Mouse (Mus musculus): ENCODE data around the gene Gemin6. TPM values are rescaled to one million over a fixed set of nuclear protein-coding genes. Genes with fewer than 3 reads are reported as not detected.
"Not testable (repeated sequence)": the region's sequence is repeated elsewhere in the genome, so short reads cannot be mapped to it uniquely, and the experiment has no call there.

Gemin6 gene
- total RNA-seq, 2 experiments from 2014 or later, result 45.0 to 46.7 TPM

GRCm38 (mm10) chr17:80225142-80225541 is 901 bp downstream of the Gemin6 start:
- ATAC-seq (replicated peaks; ENCODE audit: low FRiP score, low TSS enrichment, poor library complexity, severe bottlenecking), result peak; percentile 11; the same call in 1 of the 2 replicates

DNA sequence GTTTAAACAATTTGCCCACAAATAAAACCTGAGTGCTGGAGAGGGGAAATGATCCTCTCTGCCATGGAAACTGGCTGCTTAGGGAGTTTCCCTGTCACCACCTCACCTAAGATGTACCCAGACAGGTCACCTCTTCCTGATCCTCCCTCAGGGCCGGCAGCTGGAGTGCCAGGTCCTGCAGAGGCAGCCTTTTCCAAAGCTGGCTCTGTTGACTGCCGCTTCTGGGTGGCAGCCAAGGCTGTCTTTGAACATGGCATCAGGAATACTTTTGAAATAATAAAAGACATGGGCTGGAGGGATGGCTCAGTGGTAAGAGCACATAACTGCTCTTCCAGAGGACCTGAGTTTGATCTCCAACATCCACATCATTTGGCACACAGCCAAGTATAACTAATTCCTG is 5.2 kb downstream of the Gemin6 start:
- no peak for ATAC-seq (replicated peaks; ENCODE audit: low FRiP score, low TSS enrichment, poor library complexity, severe bottlenecking)

GRCm38 (mm10) chr17:80233844-80234243 is 9.6 kb downstream of the Gemin6 start:
- ATAC-seq (replicated peaks; ENCODE audit: low FRiP score, low TSS enrichment, poor library complexity, severe bottlenecking), result no peak

DNA sequence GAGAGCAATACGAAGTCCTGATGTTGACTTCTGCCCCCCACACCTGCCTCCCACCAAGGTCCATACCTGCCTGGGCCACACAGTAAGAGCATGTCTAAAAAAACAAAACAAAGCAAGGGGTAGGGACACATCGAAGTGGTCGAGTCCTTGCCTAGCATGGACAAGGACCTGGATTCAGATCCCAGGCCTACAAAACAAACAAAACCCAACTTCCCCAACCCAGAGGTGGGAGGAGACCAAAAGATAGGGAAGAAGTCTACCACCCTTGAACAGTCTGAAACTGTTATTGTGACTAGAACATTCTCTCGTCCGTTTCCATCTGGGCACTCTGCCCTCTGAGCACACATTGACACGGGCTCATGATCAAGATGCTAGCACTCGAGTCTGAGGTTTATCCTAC is 10.1 kb downstream of the Gemin6 start:
- no peak for ATAC-seq (replicated peaks; ENCODE audit: low FRiP score, low TSS enrichment, poor library complexity, severe bottlenecking)

DNA sequence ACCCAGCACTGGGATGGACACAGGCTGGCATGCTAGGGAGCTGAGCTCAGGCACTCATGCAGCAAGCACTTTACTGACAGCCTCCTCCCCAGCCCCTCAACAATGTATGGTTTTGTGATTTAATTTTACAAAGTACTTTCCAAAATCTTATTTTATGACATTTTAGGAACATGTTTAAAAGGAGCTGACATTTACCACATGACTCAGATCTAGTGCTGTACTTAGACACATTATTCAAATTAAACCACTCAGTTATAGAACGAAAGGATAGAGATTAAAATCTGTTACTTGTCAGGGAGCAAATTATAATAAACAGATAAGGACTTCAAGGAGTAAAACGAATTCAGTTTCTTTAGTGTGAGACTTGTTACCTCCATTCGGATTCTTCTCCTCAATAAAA is 11.2 kb downstream of the Gemin6 start:
- no peak for ATAC-seq (replicated peaks; ENCODE audit: low FRiP score, low TSS enrichment, poor library complexity, severe bottlenecking)

GRCm38 (mm10) chr17:80236805-80237204 is 12.6 kb downstream of the Gemin6 start:
- no peak for ATAC-seq (replicated peaks; ENCODE audit: low FRiP score, low TSS enrichment, poor library complexity, severe bottlenecking)

- no peak for ATAC-seq (replicated peaks; ENCODE audit: low FRiP score, low TSS enrichment, poor library complexity, severe bottlenecking)
Measured at GRCm38 (mm10) chr17:80237475-80237874, 13.2 kb downstream of the Gemin6 start.

DNA sequence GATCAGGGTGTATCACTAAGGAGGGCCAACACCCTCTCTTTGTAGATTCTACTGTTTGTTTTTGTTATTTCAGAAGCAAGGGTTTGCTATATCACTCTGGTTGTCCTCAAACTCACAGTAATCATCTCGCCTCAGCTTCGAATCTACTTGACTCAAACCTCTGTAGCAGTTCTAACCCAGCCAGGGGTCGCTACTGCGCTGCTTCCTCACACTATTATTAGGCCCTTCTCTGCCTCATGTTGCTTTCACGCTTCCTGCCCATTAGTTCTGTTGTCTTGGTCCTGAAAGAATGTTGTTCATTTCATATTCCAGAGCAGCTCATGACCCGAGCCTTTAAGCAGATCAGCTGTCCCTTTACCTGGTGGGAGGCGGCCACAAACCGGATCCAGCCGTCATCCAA is 17.4 kb downstream of the Gemin6 start:
- ATAC-seq (replicated peaks; ENCODE audit: low FRiP score, low TSS enrichment, poor library complexity, severe bottlenecking), result no peak

DNA sequence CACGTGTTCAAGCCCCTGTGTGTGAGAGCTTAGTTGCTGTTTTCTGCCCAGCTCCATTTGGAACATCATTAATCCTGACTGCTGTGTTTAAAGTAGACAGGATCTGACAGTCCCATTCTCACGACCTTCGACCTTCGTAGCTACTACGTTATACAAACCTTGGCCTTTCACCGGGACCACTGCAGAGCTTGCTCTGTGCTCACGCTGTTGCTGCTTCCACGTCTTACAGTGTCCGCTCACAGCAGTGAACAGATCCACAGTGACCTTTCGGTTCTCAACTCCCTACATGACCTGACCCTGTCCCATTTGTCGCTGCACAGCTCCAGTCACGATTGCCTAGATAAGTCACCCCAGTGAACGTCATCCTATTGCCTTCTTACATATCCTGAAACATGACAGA is 18.9 kb downstream of the Gemin6 start:
- ATAC-seq (replicated peaks; ENCODE audit: low FRiP score, low TSS enrichment, poor library complexity, severe bottlenecking), result no peak

- ATAC-seq (replicated peaks; ENCODE audit: low FRiP score, low TSS enrichment, poor library complexity, severe bottlenecking), result no peak
Measured at GRCm38 (mm10) chr17:80252757-80253525, 28.7 kb downstream of the Gemin6 start.

GRCm38 (mm10) chr17:80254421-80254820 is 30.2 kb downstream of the Gemin6 start:
- ATAC-seq (replicated peaks; ENCODE audit: low FRiP score, low TSS enrichment, poor library complexity, severe bottlenecking), result no peak

DNA sequence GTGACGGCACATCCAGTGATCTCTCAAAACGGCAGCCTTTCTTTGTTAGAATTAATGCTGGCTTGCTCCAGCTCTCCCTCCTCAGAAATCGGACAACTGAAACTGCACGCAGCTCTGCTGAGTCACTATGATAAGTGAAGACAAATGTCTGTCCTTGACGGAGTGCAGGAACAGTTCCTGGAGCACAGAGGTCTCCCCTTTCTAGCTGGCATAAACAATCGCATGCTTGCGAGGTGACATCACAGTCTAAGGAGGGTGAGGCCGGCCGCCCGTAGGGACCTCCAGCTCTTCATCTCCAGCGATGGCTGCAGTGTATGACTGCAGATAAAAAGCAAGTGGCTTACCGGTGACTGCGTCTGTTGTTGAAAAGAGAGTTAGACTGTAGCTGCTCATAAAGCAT is 31.0 kb downstream of the Gemin6 start:
- ATAC-seq (replicated peaks; ENCODE audit: low FRiP score, low TSS enrichment, poor library complexity, severe bottlenecking), result peak; percentile 54

DNA sequence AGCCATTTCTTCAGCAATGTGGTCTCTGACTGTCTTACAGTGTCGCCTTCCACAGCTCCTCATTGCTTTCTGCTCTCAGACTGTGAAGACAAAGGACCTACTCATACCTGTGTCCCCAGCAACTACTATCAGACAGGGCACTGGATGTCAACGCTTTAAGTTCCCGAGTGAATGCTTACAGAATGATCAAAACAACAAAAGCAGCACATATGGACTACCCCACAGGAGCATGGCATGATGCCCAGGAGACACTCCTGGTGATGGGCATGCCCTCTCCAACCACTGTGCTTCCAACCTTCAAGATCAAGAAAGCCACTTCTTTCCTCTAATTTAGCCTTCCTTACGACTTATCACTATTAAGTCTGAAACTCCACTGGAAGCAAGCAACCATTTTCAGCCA is 42.8 kb downstream of the Gemin6 start:
- ATAC-seq (replicated peaks; ENCODE audit: low FRiP score, low TSS enrichment, poor library complexity, severe bottlenecking), result no peak

DNA sequence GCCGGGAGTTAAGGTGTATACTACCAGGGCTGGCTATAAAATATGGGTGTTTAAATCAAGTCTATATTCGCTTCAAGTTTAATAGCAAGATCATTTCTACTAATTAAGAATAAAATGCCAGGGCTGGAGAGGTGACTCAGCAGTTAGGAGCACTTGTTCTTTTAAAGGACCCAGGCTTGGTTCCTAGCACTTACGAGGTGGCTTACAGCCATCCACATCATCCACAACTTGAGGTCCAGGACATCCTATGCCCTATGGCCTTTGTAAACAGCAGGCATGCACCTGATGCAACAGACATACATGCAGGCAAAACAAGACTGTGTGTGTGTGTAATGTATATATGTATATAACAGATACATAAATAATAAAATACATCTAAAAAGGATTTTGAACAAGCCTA is 43.9 kb downstream of the Gemin6 start:
- no peak for ATAC-seq (replicated peaks; ENCODE audit: low FRiP score, low TSS enrichment, poor library complexity, severe bottlenecking)

GRCm38 (mm10) chr17:80270622-80271021 is 46.4 kb downstream of the Gemin6 start:
- not testable (repeated sequence) for ATAC-seq (replicated peaks; ENCODE audit: low FRiP score, low TSS enrichment, poor library complexity, severe bottlenecking)

Other genes starting within 250 kb of the Gemin6 start
- 79.4 and 80.8 TPM in 2 replicates for gene Hnrnpll, start 162.1 kb upstream of the Gemin6 start, total RNA-seq (2014; fragmentation: Nextera tagmentation)
- 63.8 and 72.3 TPM in 2 replicates for gene Hnrnpll, start 162.1 kb upstream of the Gemin6 start, total RNA-seq (2017)
- 2.3 and 3.9 TPM in 2 replicates for gene Galm, start 97.0 kb upstream of the Gemin6 start, total RNA-seq (2014; fragmentation: Nextera tagmentation)
- gene Galm, start 97.0 kb upstream of the Gemin6 start, total RNA-seq (2017), result 3.0 and 4.2 TPM in 2 replicates
- gene Srsf7, start 17.1 kb upstream of the Gemin6 start, total RNA-seq (2014; fragmentation: Nextera tagmentation), result 419 and 654 TPM in 2 replicates
- 578 and 655 TPM in 2 replicates for gene Srsf7, start 17.1 kb upstream of the Gemin6 start, total RNA-seq (2017)
- gene Ttc39d, start 17.0 kb upstream of the Gemin6 start, total RNA-seq (2014; fragmentation: Nextera tagmentation), result not detected in 2 replicates
- gene Ttc39d, start 17.0 kb upstream of the Gemin6 start, total RNA-seq (2017), result not detected in 2 replicates
- gene Morn2, start 65.8 kb downstream of the Gemin6 start, total RNA-seq (2014; fragmentation: Nextera tagmentation), result 9.9 and 19.4 TPM in 2 replicates
- 10.5 and 10.9 TPM in 2 replicates for gene Morn2, start 65.8 kb downstream of the Gemin6 start, total RNA-seq (2017)
- gene Dhx57, start 66.0 kb downstream of the Gemin6 start, total RNA-seq (2014; fragmentation: Nextera tagmentation), result 11.7 and 22.2 TPM in 2 replicates
- gene Dhx57, start 66.0 kb downstream of the Gemin6 start, total RNA-seq (2017), result 7.9 and 12.5 TPM in 2 replicates
- gene Arhgef33, start 83.0 kb downstream of the Gemin6 start, total RNA-seq (2014; fragmentation: Nextera tagmentation), result not detected in 2 replicates
- not detected in 2 replicates for gene Arhgef33, start 83.0 kb downstream of the Gemin6 start, total RNA-seq (2017)
- not detected in 2 replicates for gene Gm10190, start 149.1 kb downstream of the Gemin6 start, total RNA-seq (2014; fragmentation: Nextera tagmentation)
- not detected in 2 replicates for gene Gm10190, start 149.1 kb downstream of the Gemin6 start, total RNA-seq (2017)